Mouse (Mus musculus): ENCODE data around the gene Hspb7. TPM values are rescaled to one million over a fixed set of nuclear protein-coding genes. Genes with fewer than 3 reads are reported as not detected.

The Hspb7 gene
- not detected in 2 replicates for total RNA-seq (2017)

DNA sequence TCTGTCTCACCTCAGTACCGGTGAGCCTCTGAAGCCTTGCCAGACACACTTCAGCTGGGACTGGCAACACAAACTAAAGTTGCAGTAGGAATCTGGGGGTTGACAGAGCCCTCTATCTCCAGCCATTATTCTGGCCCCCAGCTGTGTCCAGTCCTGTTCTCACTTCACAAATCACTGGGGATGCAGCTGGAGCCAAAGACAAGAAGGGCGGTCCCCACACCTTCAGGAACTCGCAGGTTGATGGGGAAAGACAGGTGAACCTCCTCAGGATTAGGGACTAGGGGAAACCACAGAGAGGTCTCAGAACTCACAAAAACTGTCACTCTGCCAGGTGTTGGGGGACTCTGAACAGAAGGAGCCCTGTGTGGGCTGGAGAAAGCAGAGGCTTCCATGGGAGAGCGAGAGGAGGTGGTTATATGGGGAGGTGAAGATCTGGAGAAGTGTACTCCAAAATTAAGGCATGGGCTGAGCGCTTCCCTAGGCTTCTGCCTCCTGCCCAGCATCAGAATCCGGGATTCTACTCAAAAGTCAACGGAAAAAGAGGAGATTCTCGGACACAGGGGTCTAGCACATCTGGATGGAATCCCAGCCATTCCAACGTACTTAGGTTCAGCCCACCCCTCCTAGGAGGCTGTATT lies at the start of gene Hspb7:
Gene Hspb7 (plus strand): TSS at position 588 of the 638 bp plus-strand sequence.
- ATAC-seq (replicated peaks; ENCODE audit: low read depth, poor library complexity, severe bottlenecking): no peak

DNA sequence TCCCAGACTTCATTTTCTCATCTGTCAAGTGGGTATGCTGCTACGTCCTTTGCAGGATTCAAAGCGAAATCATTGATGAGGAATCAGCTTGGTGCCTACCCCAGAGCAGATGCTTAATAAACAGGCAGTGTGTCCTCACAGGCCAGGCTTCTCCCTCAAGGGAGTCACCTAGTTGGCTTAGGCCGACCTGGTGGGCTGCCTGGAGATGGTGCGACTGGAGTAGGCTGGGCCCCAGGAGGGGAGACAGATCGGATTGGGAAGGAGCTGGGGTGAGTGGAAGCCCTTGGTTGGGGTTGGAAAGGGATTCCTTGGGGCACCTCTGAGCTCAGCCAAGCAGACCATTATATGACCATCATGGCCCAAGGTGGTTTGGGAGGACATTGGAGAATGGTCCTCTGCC lies 48.2 kb upstream of the Hspb7 start:
- ATAC-seq (replicated peaks; ENCODE audit: low read depth, poor library complexity, severe bottlenecking): no peak

DNA sequence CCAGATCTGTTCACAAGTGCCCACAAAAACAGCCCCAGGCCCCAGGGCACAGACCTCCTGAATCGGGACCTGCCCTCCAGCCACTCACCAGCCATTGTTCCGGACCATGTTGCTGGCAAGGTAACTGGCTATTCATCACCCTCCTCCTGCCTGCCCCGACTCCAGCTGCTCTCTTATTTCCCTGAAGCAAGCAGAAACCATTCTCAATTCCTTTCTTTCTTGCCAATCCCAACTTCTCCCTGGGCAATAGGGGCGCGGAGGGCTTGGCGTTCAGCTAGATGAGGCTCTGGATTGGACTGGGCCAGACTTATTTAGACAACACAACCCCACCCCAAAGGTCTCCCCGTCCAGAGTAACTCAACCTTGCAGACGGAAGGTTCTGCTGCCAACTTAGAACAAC lies 40.9 kb upstream of the Hspb7 start:
- ATAC-seq (replicated peaks; ENCODE audit: low read depth, poor library complexity, severe bottlenecking): no peak

DNA sequence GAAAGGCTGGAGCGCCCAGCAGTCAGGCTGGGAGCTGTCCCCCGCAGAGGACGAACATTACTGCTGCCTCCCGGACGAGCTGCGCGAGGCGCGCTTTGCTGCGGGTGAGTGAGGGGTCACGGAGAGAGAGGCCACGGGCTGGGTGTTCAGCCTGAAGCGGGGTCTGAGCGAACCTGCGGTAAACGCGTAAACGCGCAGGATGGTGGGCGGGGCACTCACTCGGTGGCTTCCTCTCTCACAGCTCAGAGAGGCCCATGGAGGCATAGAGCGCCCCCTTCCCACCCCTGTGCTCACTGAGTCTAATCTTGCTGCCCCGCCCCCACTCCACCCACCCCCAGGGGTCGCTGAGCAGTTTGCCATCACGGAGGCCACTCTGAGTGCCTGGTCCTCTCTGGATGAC lies 38.2 kb upstream of the Hspb7 start:
- ATAC-seq (replicated peaks; ENCODE audit: low read depth, poor library complexity, severe bottlenecking): peak; percentile 37; the same call in 1 of the 2 replicates

DNA sequence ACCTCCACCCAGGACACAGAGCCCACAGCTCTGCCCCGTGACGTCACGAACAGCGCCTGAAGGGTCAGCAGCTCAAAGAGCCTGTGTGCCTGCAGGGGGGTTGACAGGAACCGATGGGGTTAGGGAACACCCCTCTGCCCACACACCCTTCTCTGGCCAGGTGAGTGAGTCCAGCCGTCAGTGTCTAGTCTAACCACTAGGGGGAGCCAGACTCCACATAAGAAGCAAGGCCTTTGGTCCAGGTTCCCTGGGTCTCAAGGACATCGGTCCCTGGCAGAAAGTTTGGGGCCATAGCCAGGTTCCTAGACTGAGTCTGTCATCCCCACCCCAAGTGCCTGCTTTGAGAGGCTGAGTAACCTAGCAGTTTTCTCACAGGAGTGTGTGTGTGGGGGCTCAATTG lies 35.3 kb upstream of the Hspb7 start:
- ATAC-seq (replicated peaks; ENCODE audit: low read depth, poor library complexity, severe bottlenecking): peak; percentile 67

DNA sequence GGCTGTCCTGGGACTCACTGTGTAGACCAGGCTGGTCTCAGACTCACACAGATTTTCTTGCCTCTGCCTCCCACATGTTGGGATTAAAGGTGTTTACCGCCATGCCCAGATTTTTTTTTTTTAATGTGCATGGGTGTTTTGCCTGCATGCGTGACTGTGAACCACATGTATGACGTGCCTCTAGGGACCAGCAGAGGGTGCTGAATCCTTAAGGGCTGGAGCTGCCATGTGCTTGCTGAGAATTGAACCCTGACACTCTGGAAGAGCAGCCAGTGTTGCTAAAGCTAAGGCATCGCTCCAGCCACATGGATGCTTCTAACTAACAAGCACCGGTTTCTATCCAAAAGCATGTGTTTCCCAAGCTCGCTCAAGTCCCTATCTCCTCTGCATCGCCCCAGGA lies 34.4 kb upstream of the Hspb7 start:
- ATAC-seq (replicated peaks; ENCODE audit: low read depth, poor library complexity, severe bottlenecking): no peak

DNA sequence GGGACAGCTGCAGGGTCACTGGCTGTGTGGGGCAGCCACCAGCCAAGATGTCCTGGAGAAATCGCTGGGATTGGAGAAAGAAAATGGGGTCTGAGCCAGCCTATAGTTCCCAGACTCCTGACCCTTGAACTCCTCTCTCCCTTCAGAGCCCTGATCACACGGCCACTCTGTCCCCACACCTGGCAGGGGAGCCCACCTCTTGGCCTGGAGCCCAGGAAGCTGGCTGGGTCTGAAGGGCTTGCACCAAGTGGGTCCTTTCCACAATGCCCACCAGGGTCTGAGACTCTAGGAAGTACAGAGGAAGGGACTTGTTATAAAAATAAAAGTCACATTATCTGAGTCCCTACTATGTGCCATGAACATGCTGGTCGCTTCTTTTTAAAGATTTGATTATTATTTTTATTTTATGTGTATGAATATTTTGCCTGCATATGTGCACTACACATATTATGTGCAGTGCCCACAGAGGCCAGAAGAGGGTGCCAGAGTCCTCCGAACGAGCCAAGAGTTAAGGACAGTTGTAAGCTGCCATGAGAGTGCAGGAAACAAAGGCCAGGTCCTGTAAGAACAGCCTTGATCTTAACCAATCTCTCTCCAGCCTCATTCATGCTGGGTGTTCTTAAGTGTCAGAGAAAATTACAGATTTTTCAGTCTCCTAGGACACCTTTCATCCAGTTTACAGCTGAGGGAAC lies 33.3 kb upstream of the Hspb7 start:
- ATAC-seq (replicated peaks; ENCODE audit: low read depth, poor library complexity, severe bottlenecking): peak; percentile 80

DNA sequence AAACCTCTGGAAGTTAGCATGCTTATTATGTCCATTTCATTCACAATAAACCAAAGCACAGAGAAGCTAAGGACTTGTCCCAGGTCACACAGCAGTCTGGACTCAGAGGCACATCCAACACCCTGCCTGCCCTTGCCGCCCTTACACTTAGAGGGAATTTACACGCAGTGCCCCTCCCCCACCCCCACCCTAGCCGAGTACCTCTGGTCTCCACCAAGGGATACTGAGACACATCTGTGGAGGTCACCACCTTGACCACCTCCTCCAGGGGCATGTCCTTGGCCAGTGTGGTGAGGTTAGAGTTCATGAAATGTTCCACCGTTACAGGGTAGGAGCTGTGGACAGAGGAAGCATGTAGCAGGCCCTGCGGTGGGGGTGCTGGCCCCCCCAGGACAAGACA lies 32.6 kb upstream of the Hspb7 start:
- no peak for ATAC-seq (replicated peaks; ENCODE audit: low read depth, poor library complexity, severe bottlenecking)

DNA sequence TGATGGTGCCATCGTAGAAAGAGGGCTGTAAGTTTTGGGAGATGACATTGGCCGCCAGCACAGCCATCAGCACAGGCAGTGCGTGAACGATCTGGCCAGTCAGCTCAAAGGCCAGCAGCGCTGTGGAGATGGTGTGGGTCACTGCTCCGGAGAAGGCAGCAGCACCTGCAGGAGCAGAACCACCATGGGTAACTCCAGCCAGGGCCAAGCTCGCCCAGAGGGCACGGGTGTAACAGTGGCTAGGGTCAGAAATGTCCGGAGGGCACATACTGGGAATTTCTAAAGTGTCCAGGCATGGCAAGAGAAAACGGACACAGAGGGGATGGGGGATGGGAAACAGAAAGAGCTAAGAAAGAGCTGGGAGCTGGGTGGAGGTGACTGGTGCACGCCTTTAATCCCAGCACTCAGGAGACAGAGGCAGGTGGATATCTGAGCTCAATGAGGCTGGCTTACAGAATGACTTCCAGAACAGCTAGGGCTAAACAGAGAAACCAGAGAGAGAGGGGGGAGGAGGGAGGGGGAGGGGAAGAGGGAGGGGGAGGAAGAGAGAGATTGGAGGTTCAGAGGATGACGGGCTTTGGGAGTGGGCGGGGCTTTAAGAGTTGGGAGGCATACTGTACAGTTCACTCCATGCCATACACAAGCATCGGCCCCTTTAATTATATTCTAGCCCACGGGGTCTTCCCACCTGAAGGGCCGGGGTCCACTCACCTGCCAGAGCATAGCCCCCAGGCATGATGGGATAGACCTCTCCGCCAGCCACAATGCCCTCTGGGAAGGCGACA lies 31.0 kb upstream of the Hspb7 start:
- ATAC-seq (replicated peaks; ENCODE audit: low read depth, poor library complexity, severe bottlenecking): no peak

DNA sequence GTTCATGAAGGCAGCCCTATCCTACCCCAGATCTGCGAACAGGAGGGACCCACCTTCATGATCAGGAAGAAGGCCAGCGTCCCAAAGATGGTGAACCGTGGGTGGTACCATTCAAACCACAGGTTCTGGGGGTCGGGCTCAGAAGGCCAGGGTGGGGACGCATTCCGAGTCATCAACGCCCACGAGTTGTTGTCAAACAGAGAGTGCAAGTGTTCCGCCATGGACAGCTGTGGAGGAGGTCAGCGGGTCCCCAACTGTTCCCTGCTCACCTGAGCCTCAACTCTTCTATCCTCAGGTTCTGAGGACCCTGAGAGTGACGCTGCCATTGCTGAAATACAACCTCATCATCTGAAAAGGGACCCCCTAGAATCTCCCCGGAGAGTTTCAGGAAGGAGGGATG lies 29.3 kb upstream of the Hspb7 start:
- no peak for ATAC-seq (replicated peaks; ENCODE audit: low read depth, poor library complexity, severe bottlenecking)

DNA sequence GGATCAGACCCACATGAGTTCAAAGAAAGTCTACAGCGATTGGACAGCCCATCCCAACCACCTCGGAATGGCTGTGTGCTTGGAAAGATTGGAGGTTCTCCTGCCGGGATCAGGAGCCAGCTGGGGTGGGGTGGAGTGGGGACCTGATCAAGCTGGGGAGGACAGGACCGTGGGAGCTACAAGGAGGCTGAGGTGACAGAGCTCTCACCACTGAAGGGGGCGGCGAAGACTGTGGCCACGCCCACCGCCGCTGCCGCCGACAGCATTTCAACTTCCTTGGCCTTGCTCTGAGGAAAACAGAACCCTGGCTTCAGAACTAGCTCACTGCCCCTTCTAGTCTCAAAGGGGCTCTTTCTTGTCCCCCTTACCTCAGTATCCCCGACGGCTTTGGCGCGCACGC lies 25.8 kb upstream of the Hspb7 start:
- peak; percentile 60; the same call in 1 of the 2 replicates for ATAC-seq (replicated peaks; ENCODE audit: low read depth, poor library complexity, severe bottlenecking)

DNA sequence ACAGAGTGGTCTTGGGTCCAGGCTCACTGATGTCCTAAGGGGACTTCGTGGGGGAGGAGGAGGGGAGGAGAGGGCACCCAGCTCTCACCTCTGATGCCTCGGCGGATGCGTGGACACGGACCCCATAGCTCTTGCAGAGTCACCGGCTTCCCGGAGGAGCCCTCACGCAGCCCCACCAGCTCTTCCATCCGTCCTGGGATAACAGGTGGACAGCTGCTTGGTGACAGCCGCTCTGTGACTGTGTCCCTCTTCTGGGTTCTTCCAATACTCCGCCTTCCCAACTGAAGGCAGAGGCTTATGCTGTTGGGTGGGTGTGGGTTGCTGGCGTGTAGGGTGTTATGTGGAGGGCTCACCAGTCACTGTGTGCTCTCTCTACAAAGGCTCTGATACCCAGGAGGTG lies 22.7 kb upstream of the Hspb7 start:
- ATAC-seq (replicated peaks; ENCODE audit: low read depth, poor library complexity, severe bottlenecking): no peak

DNA sequence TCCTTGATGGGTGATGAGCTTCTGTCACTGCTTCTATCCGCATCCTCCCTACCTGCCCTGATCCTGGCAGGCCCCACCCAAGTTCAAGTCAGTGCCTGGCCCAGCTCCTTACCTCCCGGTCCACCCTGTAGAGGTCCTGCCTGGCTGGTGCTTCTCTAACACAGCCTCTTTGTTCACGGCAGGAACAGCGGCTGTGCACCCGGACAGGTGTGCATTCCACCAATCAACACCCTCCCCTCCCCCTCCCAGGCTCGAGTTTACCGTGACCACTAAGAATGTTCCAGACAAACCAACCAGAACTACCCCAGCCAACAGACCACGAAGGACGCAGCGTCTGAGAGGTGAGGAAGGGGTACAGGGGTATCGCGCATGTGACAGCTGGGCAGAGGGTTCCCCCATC lies 22.0 kb upstream of the Hspb7 start, which contains the start of gene Clcnka:
Gene Clcnka (minus strand): TSS at position 180 of the 400 bp plus-strand sequence.
- ATAC-seq (replicated peaks; ENCODE audit: low read depth, poor library complexity, severe bottlenecking): no peak

DNA sequence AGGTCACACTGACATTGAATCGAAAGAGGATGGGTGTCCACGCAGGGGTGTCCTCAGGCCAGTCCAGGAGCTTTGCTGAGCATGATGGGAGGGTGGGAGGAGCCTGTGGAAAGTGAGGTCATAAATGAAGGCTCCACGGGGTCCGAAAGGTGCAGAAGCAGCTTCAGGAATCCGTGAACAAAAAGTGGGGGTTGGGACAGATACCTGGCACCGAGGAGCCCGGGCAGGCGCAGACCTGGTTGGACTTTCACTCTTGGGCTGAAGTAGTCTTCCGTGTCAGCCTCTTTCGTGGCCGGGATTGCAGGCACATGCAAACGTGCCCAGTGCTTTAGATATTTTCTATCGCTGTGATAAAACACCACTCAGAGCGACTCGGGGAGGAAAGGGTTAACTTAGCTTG lies 20.4 kb upstream of the Hspb7 start:
- no peak for ATAC-seq (replicated peaks; ENCODE audit: low read depth, poor library complexity, severe bottlenecking)

DNA sequence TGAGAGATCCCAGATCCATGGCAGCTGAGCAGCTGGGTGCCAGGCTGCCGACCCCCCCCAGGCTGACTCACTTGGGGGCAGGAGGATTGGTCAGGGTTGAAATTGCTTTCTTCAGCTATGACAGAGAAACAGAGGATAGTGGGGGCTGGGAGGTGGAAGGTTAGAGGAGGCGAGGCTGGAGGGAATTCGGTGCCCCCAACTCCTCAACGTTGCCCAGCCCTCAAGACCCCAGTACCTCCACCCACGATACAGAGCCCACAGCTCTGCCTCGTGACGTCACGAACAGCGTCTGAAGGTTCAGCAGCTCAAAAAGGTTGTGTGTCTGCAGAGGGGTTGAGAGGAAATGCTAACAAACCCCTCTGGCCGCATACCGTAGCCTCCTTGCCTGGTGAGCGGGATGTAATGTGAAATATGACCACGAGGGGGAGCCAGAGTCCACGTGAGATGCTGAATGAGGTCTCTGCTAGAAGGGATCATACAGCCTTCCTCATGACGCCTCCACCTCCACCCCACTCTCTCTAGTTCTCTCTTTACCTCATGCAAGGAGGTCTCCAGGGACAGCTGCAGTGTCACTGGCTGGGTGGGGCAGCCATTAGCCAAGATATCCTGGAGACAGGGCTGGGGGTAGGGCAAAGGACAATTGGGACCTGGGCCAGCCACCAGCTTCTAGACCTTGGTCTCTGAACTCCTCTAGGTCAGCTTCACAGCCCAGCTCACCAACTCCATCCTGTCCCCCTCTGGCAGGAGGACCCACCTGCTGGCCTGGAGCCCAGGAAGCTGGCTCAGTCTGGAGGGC lies 15.9 kb upstream of the Hspb7 start:
- ATAC-seq (replicated peaks; ENCODE audit: low read depth, poor library complexity, severe bottlenecking): peak; percentile 91

DNA sequence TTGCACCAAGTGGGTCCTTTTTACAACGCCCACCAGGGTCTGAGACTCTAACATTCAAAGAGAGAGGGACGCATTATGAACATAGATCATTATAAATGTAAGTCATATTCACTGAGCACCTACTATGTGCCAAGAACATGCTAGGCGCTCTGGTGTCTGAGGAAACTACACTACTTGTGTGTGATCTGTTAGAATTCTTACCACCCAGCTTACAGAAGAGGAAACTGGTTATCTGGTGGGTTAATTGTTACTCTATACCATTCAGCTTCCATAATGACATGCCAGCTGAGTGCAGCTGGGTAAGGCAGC lies 15.3 kb upstream of the Hspb7 start:
- ATAC-seq (replicated peaks; ENCODE audit: low read depth, poor library complexity, severe bottlenecking): no peak

DNA sequence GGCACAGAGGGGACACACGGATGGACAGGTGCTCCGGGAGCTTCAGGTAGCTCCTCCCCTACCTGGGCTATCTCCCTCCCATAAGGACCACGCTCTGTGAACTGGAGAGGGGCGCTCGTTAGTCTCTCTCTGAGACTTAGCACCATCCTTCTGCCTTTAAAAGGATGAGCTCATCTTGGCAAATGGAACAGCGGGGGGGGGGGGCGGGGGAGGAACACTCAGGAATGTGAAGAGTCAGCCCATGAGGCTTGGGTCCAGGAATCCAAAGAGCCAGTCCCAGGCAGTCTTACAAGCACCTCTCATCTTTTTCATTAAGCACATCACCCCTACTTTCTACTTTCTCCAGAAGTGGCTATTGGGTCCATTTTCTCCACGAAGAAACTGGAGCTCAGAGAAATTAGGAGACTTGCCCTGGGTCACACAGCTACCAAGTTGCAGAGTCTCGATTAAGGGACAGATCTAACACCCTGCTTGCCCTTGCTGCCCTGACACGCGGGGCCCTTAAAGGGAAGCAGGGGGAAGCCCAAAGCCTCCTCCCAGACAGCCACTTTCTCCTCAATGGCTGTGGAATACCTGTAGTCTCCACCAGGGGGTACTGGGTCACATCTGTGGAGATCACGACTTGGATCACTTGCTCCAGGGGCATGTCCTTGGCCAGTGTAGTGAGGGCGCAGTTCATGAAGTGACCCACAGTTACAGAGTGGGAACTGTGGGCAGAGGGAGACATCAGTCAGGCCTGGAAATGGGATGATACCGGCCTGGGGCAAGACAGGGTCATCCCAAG lies 13.9 kb upstream of the Hspb7 start:
- peak; percentile 83 for ATAC-seq (replicated peaks; ENCODE audit: low read depth, poor library complexity, severe bottlenecking)

DNA sequence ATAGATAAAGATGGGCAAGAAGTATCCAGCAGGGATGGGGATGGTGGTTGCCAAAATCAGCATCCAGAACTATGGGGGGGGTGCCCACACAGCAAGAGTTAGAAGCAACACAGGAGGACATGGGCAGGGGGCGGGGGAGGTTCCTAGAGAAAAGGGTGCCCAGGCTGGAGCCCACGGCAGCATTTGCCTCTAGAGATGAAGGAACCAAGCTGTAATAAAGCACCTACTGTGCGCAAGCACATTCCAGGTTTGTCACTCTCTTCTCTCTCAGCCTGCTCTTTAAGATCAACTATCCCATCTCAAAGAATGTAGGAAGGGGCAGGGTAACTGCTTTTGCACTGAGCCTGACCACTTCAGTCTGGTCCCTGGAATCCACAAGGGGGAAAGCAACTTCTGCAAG lies 12.0 kb upstream of the Hspb7 start:
- ATAC-seq (replicated peaks; ENCODE audit: low read depth, poor library complexity, severe bottlenecking): no peak

DNA sequence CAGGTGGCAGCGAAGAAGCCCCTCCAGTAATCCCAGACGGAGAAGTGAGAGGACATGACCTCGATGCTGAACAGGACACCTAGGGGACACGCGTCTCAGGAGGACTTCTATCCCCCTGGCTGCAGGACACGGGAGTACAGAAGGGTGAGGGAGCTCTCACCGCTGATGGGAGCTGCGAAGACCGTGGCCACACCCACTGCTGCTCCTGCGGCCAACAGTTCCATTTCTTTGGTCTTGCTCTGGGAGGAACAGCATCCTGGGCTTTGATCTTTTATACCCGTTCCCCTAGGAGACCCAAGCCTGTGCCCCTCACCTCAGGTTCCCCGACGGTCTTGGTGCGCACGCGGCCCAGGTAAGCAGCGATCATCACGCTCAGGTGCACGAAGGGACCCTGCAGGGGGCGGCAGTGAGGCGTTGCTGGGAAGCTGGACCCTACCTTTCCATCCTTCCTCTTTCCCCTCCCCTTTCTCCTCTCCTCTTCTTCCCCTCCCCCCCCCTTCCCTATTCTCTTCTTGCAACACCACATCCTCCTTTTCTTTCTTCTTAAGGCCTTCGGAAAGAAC lies 9.1 kb upstream of the Hspb7 start:
- peak; percentile 38; the same call in 1 of the 2 replicates for ATAC-seq (replicated peaks; ENCODE audit: low read depth, poor library complexity, severe bottlenecking)

Data from common myeloid progenitor, adult 5-6 weeks (primary cell).